Mouse (Mus musculus): ENCODE results near the gene Tmem47. TPM values are rescaled to one million over a fixed set of nuclear protein-coding genes. Genes with fewer than 3 reads are reported as not detected.

Gene Tmem47
- total and polyA plus RNA-seq, 3 experiments = not detected

DNA sequence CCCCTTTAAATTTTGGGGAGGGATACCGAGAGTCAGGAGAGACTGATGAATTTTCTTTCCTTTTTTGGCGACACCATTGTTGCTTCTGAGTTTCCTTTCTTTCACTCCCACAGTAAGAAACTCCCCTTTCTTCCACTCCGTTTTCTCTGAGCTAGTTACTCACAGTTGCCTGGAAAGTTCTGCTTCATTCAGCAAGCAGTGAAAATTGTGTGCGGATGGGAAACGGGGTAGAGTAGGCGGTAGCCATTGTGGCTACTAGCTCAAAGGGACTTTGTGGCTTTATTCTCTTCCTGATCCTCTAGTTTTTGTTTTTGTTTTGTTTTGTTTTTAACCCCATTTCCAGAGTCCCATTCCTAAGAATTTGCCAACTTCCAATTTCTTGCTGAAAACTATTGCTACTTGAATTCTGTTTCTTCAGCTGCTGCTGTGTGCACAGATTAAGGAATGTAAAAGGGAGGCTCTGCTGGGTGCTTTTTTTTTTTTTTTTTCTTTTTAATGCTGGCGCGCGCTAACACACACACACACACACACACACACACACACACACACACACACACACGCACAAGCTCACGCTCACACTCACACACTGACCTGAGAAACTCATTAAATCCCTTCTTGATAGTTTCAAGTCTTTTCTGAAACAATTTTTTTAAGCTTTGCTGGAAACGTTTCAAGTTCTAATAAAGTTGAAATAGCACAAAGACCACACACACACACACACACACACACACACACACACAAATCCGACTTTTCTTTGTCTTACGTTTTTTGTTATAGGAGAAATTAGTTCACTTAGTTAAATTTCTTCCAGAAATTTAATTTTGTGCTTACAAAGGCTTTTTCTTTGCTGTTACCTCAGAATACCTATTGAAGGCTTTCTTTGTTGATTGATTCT is 1.5 kb downstream of the Tmem47 start:
- Histone ChIP-seq H3K27ac (ENCODE audit: insufficient read depth, low read depth) (no peak overlapping the region), H3K4me2 (ENCODE audit: insufficient read depth, low read depth, poor library complexity, severe bottlenecking) (no peak overlapping the region), H3K27me3 (replicated peaks) (no peaks in the 10 kb centered on the region), H3K9ac (ENCODE audit: insufficient read depth, low read depth) (no peak overlapping the region), H3K4me1 (ENCODE audit: control insufficient read depth in 1 of 2, insufficient read depth in 2 of 2) (no peaks in the 10 kb centered on the region), H3K79me2 (replicated peaks; ENCODE audit: control insufficient read depth, extremely low read depth, insufficient read depth, poor library complexity, severe bottlenecking) (no peaks in the 10 kb centered on the region), H3K4me3 (replicated peaks in 1 of 3; ENCODE audit: low read depth in 2 of 3, low read length in 2 of 3, poor library complexity in 1 of 3) (no peak overlapping the region), H3K36me3 (replicated peaks in 1 of 2; ENCODE audit: control insufficient read depth in 1 of 2, insufficient read depth in 1 of 2, low read length in 1 of 2) (no peaks in the 10 kb centered on the region), H3K9me3 (replicated peaks; ENCODE audit: low read length) (peaks cover 11% of the 10 kb centered on the region)
- in situ Hi-C loops (cut with MboI; ENCODE audit: low pct_ligation_motif_present, low pct_unique_long_range_greater_than_20kb, low sequenced_read_pairs) = no loop called here
- DNase-seq (ENCODE audit: extremely low read depth) = no peak
- no peak for TF ChIP-seq TCF12 (IDR thresholded peaks at IDR 0.05; ENCODE audit: low read depth, low read length)
- TF ChIP-seq NRF1 (IDR thresholded peaks at IDR 0.05; ENCODE audit: low read depth, low read length) = no peak
- no peak for TF ChIP-seq SIN3A (IDR thresholded peaks at IDR 0.05; ENCODE audit: low read length)
- no peak for TF ChIP-seq MAX (IDR thresholded peaks at IDR 0.05; ENCODE audit: low read length)
- TF ChIP-seq IRF4 (IDR thresholded peaks at IDR 0.05; ENCODE audit: low read depth, low read length) = no peak
- dilution Hi-C loops (cut with MboI; ENCODE audit: extremely low pct_ligation_motif_present, extremely low pct_unique_long_range_greater_than_20kb, low sequenced_read_pairs) = no loop called here

- in situ Hi-C loops (cut with MboI; ENCODE audit: low pct_ligation_motif_present, low pct_unique_long_range_greater_than_20kb, low sequenced_read_pairs) = no loop called here
- dilution Hi-C loops (cut with MboI; ENCODE audit: extremely low pct_ligation_motif_present, extremely low pct_unique_long_range_greater_than_20kb, low sequenced_read_pairs) = no loop called here
- Histone ChIP-seq H3K36me3 (replicated peaks in 1 of 2; ENCODE audit: control insufficient read depth in 1 of 2, insufficient read depth in 1 of 2, low read length in 1 of 2) (no peaks in the 10 kb centered on the region), H3K79me2 (replicated peaks; ENCODE audit: control insufficient read depth, extremely low read depth, insufficient read depth, poor library complexity, severe bottlenecking) (no peaks in the 10 kb centered on the region), H3K9ac (ENCODE audit: insufficient read depth, low read depth) (no peak overlapping the region), H3K9me3 (replicated peaks; ENCODE audit: low read length) (peaks cover 11% of the 10 kb centered on the region), H3K4me1 (ENCODE audit: control insufficient read depth in 1 of 2, insufficient read depth in 2 of 2) (no peaks in the 10 kb centered on the region), H3K4me3 (replicated peaks in 1 of 3; ENCODE audit: low read depth in 2 of 3, low read length in 2 of 3, poor library complexity in 1 of 3) (no peak overlapping the region), H3K27me3 (replicated peaks) (no peaks in the 10 kb centered on the region), H3K4me2 (ENCODE audit: insufficient read depth, low read depth, poor library complexity, severe bottlenecking) (no peak overlapping the region), H3K27ac (ENCODE audit: insufficient read depth, low read depth) (no peak overlapping the region)
- no peak for DNase-seq (ENCODE audit: extremely low read depth)
- TF ChIP-seq RCOR1 (conservative IDR thresholded peaks at IDR 0.05; ENCODE audit: low read depth, low read length) (no peak), CTCF (conservative IDR thresholded peaks at IDR 0.05 in 1 of 2, IDR thresholded peaks at IDR 0.05 in 1 of 2; ENCODE audit: low read depth in 2 of 2, low read length in 2 of 2) (no peak), MAZ (IDR thresholded peaks at IDR 0.05; ENCODE audit: low read depth, low read length) (no peak), POLR2A (IDR thresholded peaks at IDR 0.05; ENCODE audit: low read depth, low read length) (no peak), EP300 (IDR thresholded peaks at IDR 0.05; ENCODE audit: low read length) (no peak), NRF1 (IDR thresholded peaks at IDR 0.05; ENCODE audit: low read depth, low read length) (no peak), NELFE (IDR thresholded peaks at IDR 0.05; ENCODE audit: low read depth, low read length) (no peak), ZMIZ1 (IDR thresholded peaks at IDR 0.05; ENCODE audit: low read depth, low read length) (no peak), MAFK (IDR thresholded peaks at IDR 0.05; ENCODE audit: insufficient replicate concordance, low read length) (no peak), MAX (IDR thresholded peaks at IDR 0.05; ENCODE audit: low read length) (no peak), TCF12 (IDR thresholded peaks at IDR 0.05; ENCODE audit: low read depth, low read length) (no peak), USF1 (IDR thresholded peaks at IDR 0.05; ENCODE audit: low read depth, low read length) (no peak), CHD2 (IDR thresholded peaks at IDR 0.05; ENCODE audit: low read length) (no peak), IRF4 (IDR thresholded peaks at IDR 0.05; ENCODE audit: low read depth, low read length) (no peak), SIN3A (IDR thresholded peaks at IDR 0.05; ENCODE audit: low read length) (no peak), SMC3 (IDR thresholded peaks at IDR 0.05; ENCODE audit: low read depth, low read length) (no peak), USF2 (conservative IDR thresholded peaks at IDR 0.05; ENCODE audit: low read depth, low read length) (no peak), MEF2A (IDR thresholded peaks at IDR 0.05; ENCODE audit: borderline replicate concordance, low read depth, low read length) (no peak)
Observed at GRCm38 (mm10) chrX:81072651-81073050, 2.2 kb downstream of the Tmem47 start.

Data from CH12.LX (cell line).